Mouse (Mus musculus) inflammation-experienced regulatory T-cells, adult 6 months (primary cell): ENCODE measurements at regions not wholly inside any gene's neighbourhood (a gene's known extent, or its start where the extent isn't known, plus 50 kb on each side); places are given as distances from the start of the nearest gene placed in this dataset.
"Not testable (repeated sequence)": the region's sequence is repeated elsewhere in the genome, so short reads cannot be mapped to it uniquely, and the experiment has no call there.

Source experiments
- ATAC-seq: one replicate; pipeline ENCODE4 v1.8.0; 2017

GRCm38 (mm10) chr9:3116311-3116710 is 79.6 kb downstream of the Gm10715 start:
- ATAC-seq = not testable (repeated sequence)

- no peak for ATAC-seq
Measured at GRCm38 (mm10) chr9:3161181-3161580, 124.5 kb downstream of the Gm10715 start.

- ATAC-seq = no peak
Measured at GRCm38 (mm10) chr9:3184343-3184742, 147.7 kb downstream of the Gm10715 start.

GRCm38 (mm10) chr9:3199151-3200018 is 135.6 kb upstream of the Alkbh8 start:
- ATAC-seq = no peak

- ATAC-seq = not testable (repeated sequence)
Measured at GRCm38 (mm10) chr9:3200019-3200347, 135.0 kb upstream of the Alkbh8 start.

DNA sequence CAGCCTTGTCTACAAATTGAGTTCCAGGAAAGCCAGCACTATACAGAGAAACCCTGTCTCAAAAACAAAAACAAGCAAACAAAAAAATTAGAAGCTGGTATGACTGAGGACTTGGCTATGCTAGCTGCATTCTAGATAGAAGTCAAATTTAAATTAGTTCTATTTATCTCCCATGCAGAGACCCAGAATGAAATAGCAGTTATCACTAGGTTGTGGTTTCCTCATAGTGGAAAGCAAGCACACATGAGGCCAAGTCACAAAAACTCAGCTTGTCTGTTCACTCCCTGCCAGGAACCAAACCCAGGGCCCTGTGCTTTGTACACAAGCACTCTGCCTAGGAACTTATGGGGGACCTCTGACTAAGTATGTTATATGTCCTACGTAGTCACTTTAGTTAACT is 126.8 kb upstream of the Alkbh8 start:
- ATAC-seq = not testable (repeated sequence)

DNA sequence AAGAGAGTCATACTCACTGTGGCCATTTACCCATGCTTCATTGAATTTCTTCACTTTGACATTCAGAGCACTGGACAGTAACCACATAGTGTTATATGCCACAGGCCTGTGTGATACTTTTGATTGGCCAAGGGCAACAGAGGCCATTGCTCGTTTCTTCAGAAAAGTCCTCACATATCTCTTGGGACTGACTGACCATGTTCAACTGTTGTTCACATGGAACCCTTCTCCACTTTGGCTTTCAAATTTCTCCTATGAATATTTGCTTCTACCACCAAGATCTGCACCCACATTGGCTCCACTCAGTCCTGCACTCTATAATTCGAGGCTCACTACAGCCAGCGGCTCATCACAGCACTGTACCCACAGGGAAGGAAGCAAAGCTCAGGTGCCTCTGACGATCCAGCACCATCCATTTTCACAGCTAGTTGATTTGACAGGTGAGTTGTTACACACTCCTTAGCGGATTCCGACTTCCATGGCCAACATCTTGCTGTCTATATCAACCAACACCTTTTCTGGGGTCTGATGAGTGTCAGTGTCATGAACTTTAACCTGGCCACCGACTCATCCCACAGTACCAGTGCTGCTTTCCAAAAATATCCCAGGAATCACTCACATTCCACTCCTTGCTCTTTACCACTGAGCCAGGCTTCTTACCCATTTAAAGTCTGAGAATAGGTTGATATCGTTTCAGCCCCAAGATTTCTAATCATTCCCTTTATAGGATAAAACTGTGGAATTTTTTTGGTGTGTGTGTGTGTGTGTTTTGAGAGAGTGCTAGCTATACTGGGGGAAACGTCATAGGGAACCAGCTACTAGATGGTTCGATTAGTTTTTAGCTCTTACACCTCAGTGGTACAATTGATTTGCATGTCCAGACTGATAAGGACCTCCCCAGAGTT is 76.3 kb upstream of the Alkbh8 start:
- peak; percentile 100 for ATAC-seq

DNA sequence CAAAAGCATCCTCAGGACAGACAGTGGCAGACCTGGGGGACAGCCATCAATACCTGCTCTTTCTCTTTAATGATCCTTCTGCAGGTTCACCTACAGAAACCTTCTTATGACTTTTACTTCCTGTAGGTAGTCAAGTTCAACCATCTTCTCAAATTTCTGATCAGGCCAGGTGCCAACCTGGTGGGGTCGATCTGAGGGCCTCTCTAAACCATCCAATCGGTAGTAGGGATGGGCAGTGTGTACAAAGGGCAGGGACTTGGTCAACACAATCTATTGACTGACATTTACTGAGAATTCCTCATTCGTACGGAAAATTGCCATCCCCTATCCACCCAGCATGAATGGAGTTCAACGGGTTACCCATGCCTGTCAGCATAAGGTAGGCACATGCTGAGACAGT is 74.8 kb upstream of the Alkbh8 start:
- ATAC-seq = no peak

DNA sequence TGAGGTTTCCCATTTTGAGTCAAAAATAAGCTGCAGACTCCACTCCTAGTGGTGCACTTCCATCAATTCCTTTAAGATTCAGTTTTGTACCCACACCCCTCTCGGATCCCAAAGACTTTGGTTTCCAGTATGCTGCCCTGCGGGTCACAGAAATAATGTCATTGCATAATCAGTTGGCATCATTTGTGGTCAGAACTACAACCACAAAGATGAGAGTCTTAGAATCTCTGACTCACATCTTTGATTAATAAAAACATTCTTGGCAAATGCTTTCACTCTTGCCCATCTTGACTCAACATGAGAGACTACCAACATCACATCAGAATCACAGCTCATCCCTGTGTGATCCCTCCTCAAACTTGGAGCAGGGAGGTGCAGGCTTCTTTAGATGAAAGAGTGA is 74.1 kb upstream of the Alkbh8 start:
- ATAC-seq = no peak

DNA sequence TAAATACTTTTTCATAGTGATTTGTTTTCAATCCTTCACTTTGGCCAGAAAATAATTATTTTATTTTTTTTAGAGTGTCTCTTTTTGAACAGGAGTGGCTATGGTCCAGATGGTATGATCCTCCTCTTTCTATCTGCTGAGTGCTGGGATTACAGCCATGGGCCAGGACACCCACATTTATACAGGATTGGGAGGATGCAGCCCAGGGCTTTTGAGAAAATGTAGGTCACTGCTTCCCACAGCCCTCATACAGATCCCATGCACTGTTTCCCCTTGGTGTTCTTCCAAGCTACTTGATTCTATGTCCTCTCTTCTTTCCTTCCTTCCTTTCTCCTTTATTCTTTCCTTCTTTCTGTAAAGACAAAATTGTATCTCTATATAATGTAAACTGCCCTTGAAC is 70.5 kb upstream of the Alkbh8 start:
- no peak for ATAC-seq

DNA sequence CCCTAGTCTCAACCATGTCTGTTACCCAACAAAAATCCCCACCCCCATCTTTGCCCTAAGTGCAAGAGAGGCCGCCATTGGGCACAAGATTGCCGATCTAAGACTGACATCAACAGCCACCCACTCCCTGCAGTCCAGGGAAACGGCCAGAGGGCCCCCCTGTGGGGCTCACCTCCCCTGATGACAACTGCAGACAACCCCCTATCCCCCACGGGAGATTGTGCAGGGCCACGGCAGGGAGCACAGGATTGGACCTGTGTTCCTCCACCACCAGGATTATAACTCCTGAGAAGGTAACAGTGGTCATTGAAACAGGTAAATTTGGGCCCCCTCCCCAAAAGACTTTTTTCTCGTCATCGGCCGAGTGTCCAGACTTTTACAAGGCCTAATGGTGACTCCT is 54.4 kb upstream of the Alkbh8 start:
- ATAC-seq = not testable (repeated sequence)

DNA sequence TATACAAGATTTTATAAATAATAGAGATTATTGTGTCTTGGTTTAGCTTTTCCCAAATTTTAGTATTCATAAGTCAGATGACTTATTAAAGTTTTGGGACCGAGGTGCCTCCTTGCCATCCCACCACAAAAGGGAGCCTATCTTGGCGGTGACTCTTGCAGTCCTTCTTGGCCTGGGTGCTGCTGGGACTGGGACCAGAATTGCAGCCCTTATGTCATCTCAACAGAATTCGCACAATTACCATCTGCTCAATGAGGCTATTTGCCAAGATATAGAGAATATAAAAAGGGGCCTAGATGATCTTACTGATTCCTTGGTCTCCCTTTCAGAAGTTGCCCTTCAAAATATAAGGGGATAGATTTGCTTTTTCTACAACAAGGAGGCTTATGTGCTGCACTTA is 53.0 kb upstream of the Alkbh8 start:
- not testable (repeated sequence) for ATAC-seq

DNA sequence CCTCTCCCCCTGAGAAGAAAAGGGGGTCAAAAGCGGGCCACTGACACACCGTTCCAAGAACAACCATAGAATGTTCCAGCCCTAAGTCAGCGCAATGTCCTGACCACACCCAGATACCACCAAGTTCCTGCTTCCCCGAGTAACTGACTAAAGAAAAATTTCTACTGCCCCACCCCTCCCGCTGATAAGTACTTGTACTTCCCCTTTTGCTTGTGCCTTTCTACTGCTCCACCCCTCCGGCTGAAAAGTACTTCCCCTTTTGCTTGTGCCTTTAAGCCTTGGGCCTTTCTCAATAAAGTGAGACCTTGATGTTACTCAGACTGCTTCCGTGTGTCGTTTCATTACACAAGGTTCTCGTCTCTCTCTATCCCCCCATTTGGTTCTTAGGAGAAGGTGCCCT is 51.6 kb upstream of the Alkbh8 start:
- ATAC-seq = not testable (repeated sequence)
